Mouse (Mus musculus) embryonic facial prominence, embryonic 15.5 days (tissue): ENCODE results near the gene Acaca. TPM values are rescaled to one million over a fixed set of nuclear protein-coding genes. Genes with fewer than 3 reads are reported as not detected.
"Not testable (repeated sequence)": the region's sequence is repeated elsewhere in the genome, so short reads cannot be mapped to it uniquely, and the experiment has no call there.

Experiments used
- ATAC-seq: fragments of 200-750 bp; cut with Nextera tagmentation; 2 replicates; pipeline ENCODE4 v1.8.0; 2017; ENCODE audit warnings: low read depth, moderate TSS enrichment; ENCODE audit not compliant: insufficient number of reproducible peaks, low FRiP score, low TSS enrichment
- H3K27ac ChIP-seq: fragments of 300-500 bp; sonication (generic); replicated peaks from 2 replicates; pipeline ENCODE4 v1.5.1; 2015; ENCODE audit warnings: mild to moderate bottlenecking, inconsistent platforms
- H3K27me3 ChIP-seq: fragments of 300-500 bp; sonication (generic); 2 replicates; pipeline ENCODE4 v1.6.1; 2015; ENCODE audit warnings: inconsistent platforms
- H3K36me3 ChIP-seq: fragments of 300-500 bp; sonication (generic); 2 replicates; pipeline ENCODE4 v1.6.1; 2015; ENCODE audit warnings: mild to moderate bottlenecking, inconsistent platforms
- H3K4me1 ChIP-seq: fragments of 300-500 bp; sonication (generic); 2 replicates; pipeline ENCODE4 v1.6.1; 2015; ENCODE audit warnings: inconsistent platforms
- H3K4me2 ChIP-seq: fragments of 300-500 bp; sonication (generic); replicated peaks from 2 replicates; pipeline ENCODE4 v1.6.1; 2015; ENCODE audit warnings: mild to moderate bottlenecking, inconsistent platforms
- H3K4me3 ChIP-seq: fragments of 300-500 bp; sonication (generic); replicated peaks from 2 replicates; pipeline ENCODE4 v1.5.1; 2015; ENCODE audit warnings: mild to moderate bottlenecking, inconsistent platforms
- H3K9ac ChIP-seq: fragments of 300-500 bp; sonication (generic); 2 replicates; pipeline ENCODE4 v1.6.1; 2015; ENCODE audit warnings: inconsistent platforms
- H3K9me3 ChIP-seq: fragments of 300-500 bp; sonication (generic); replicated peaks from 2 replicates; pipeline ENCODE4 v1.6.1; 2016; ENCODE audit warnings: inconsistent platforms
- WGBS: fragments of 180-500 bp; shearing (Covaris S2); methylation state at CpG from one replicate; pipeline ENCODE4 v1.1.7; 2015; 5-methylcytosine and 5-hydroxymethylcytosine counted together
- polyA plus RNA-seq: library from polyadenylated mRNA; unstranded; fragments of >200 nt; fragmentation: Nextera tagmentation; extraction: Ambion mirVana; gene quantifications from 2 replicates; pipeline ENCODE4 v1.2.1, GENCODE M21; 2015

The Acaca gene
- polyA plus RNA-seq, 1 experiment from 2014 or later, result 12.3 TPM

DNA sequence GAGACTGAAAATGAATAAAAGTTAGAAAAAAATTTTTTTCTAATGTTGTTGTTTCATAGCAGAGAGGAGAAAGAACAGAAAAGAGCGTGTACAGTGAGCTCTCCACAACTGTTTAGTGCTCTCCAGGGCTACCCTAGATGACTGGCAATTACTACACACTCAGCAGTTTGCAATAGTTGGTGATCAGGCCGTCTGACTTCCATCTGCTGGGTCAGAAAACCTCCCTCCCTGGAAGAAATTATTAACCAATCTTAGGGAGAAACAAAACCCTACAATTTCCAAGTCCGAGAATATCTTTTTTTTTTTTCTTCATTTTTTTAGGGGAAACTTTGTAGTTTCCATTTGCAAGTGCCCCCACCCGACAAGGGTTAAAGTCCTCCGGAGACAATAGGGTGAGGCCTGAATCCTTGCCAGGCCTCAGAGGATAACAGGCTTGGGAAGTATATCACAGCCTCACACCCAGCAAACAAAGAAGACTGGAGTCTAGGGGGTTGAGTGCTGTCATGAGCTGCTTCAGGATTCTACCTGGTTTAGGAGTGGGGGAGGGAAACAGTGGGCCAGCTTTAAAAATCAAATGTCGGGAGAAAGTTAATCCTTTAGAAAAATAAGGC, 233.3 kb downstream of the Acaca start:
- WGBS, result 58% methylated on average over 6 of the region's 6 CpGs
- no peak overlapping the region for H3K4me2 ChIP-seq

DNA sequence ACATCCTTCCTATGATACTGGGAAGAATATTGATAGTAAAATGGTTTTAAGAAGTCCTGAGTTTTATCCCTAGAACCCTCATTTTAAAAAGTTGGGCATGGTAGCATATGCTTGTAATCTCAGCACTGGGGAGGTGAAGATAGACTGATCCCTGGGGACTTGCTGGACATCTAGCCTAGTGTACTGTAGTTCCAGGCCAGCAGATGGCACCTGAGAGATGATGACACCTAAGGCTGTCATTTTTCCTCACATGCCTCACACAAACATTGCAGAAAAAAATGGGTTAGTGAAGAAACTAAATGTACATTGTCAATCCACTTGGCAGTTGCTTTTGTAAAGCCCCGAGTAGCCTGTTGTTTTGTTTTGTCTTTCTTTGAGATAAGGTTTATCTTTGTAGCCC, 235.8 kb downstream of the Acaca start:
- Histone ChIP-seq H3K4me1 (no peaks in the 10 kb centered on the region), H3K9ac (no peak overlapping the region), H3K27ac (no peak overlapping the region), H3K36me3 (0 out of 2 replicates have a peak, but pooled peaks cover 5% of the 10 kb centered on the region), H3K27me3 (no peaks in the 10 kb centered on the region), H3K4me2 (no peak overlapping the region), H3K9me3 (no peaks in the 10 kb centered on the region), H3K4me3 (no peak overlapping the region)
- ATAC-seq, result no peak
- 86% methylated on average over 1 of the region's 1 CpGs for WGBS

More for the DNA sequence above, 233.3 kb downstream of the Acaca start:
- no peak for ATAC-seq
- Histone ChIP-seq H3K27me3 (no peaks in the 10 kb centered on the region), H3K4me3 (no peak overlapping the region), H3K36me3 (0 out of 2 replicates have a peak, but pooled peaks cover 5% of the 10 kb centered on the region), H3K27ac (0 out of 2 replicates have a peak overlapping the region, but pooled peaks have one; percentile 34), H3K9me3 (no peaks in the 10 kb centered on the region), H3K4me1 (no peaks in the 10 kb centered on the region), H3K9ac (no peak overlapping the region)

DNA sequence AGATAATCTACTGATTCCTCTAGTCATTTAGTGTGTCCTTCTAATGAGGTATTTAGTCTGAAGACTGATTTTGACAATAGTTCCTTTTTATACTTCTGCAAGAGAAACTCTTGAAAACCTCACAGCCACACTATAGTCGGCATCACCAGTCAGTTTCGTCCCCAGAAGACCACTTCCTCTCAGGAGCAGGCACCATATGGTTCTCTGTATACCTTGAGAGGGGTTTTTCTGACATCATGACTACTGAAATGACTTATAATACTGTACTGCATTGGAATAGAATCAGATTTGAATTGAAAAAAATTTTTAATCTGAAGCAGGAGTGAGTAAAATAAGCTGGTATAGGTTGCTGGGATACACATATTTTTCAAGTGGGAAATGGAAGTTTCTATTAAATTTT, 239.4 kb downstream of the Acaca start:
- WGBS, result 59% methylated on average over 2 of the region's 2 CpGs
- H3K4me2 ChIP-seq, result no peak overlapping the region
- no peaks in the 10 kb centered on the region for H3K4me1 ChIP-seq
- ATAC-seq, result no peak
- no peaks in the 10 kb centered on the region for H3K27me3 ChIP-seq
- peaks cover 21% of the 10 kb centered on the region; the same call in 1 of the 2 replicates for H3K36me3 ChIP-seq
- no peak overlapping the region for H3K27ac ChIP-seq
- H3K9me3 ChIP-seq, result no peaks in the 10 kb centered on the region
- H3K9ac ChIP-seq, result no peak overlapping the region
- H3K4me3 ChIP-seq, result no peak overlapping the region

- Histone ChIP-seq H3K9ac (no peak overlapping the region), H3K4me2 (no peak overlapping the region), H3K27me3 (no peaks in the 10 kb centered on the region), H3K27ac (no peak overlapping the region), H3K4me1 (no peaks in the 10 kb centered on the region), H3K4me3 (no peak overlapping the region), H3K9me3 (no peaks in the 10 kb centered on the region), H3K36me3 (peaks cover 18% of the 10 kb centered on the region; the same call in 1 of the 2 replicates)
- no peak for ATAC-seq
- WGBS, result 92% methylated on average over 4 of the region's 4 CpGs
Measured at GRCm38 (mm10) chr11:84373122-84373521, 243.7 kb downstream of the Acaca start.

GRCm38 (mm10) chr11:84375951-84376496, 246.6 kb downstream of the Acaca start:
- no peak overlapping the region for H3K4me3 ChIP-seq
- no peak overlapping the region for H3K9ac ChIP-seq
- no peaks in the 10 kb centered on the region for H3K27me3 ChIP-seq
- no peaks in the 10 kb centered on the region for H3K9me3 ChIP-seq
- peaks cover 18% of the 10 kb centered on the region; the same call in 1 of the 2 replicates for H3K36me3 ChIP-seq
- no peaks in the 10 kb centered on the region for H3K4me1 ChIP-seq
- H3K4me2 ChIP-seq, result no peak overlapping the region
- 43% methylated on average over 3 of the region's 3 CpGs for WGBS
- no peak for ATAC-seq
- H3K27ac ChIP-seq, result no peak overlapping the region

GRCm38 (mm10) chr11:84376510-84377365, 247.3 kb downstream of the Acaca start:
- no peak for ATAC-seq
- Histone ChIP-seq H3K4me1 (no peaks in the 10 kb centered on the region), H3K4me3 (no peak overlapping the region), H3K9me3 (no peaks in the 10 kb centered on the region), H3K9ac (no peak overlapping the region), H3K36me3 (peaks cover 18% of the 10 kb centered on the region; the same call in 1 of the 2 replicates), H3K27me3 (no peaks in the 10 kb centered on the region), H3K4me2 (no peak overlapping the region), H3K27ac (no peak overlapping the region)
- WGBS, result 81% methylated on average over 13 of the region's 13 CpGs

GRCm38 (mm10) chr11:84382450-84382849, 253.0 kb downstream of the Acaca start:
- no peaks in the 10 kb centered on the region for H3K27me3 ChIP-seq
- no peaks in the 10 kb centered on the region for H3K9me3 ChIP-seq
- H3K4me1 ChIP-seq, result no peaks in the 10 kb centered on the region
- 85% methylated on average over 13 of the region's 13 CpGs for WGBS
- no peak overlapping the region for H3K4me2 ChIP-seq
- no peak overlapping the region for H3K4me3 ChIP-seq
- H3K36me3 ChIP-seq, result peaks cover 15% of the 10 kb centered on the region
- ATAC-seq, result no peak
- H3K9ac ChIP-seq, result no peak overlapping the region
- no peak overlapping the region for H3K27ac ChIP-seq

GRCm38 (mm10) chr11:84383891-84384290, 254.4 kb downstream of the Acaca start:
- ATAC-seq, result no peak
- H3K27ac ChIP-seq, result no peak overlapping the region
- H3K4me3 ChIP-seq, result no peak overlapping the region
- H3K9me3 ChIP-seq, result no peaks in the 10 kb centered on the region
- no peaks in the 10 kb centered on the region for H3K4me1 ChIP-seq
- no peak overlapping the region for H3K9ac ChIP-seq
- H3K36me3 ChIP-seq, result peaks cover 15% of the 10 kb centered on the region
- H3K4me2 ChIP-seq, result no peak overlapping the region
- 80% methylated on average over 6 of the region's 6 CpGs for WGBS
- no peaks in the 10 kb centered on the region for H3K27me3 ChIP-seq

DNA sequence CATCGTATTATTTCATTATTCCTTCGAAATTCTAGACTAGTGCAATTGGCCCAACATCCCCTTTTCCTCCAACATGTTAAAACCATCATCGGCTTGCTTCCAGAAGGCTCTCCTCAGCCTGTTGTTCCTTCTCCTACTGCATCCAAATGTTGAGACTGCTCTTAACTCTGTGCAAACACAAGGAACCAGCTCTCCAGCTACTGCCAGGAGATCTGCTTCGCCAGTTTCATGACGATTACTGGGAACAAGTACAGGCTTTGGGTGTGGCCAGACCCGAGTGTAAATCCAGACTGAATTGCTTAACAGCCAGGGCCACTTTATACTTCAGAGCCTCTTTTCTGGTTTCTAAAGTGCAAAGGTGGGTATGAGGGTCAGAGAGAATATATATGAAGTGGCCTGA, 259.9 kb downstream of the Acaca start:
- Histone ChIP-seq H3K36me3 (peaks cover 31% of the 10 kb centered on the region; the same call in 1 of the 2 replicates), H3K27me3 (no peaks in the 10 kb centered on the region), H3K9me3 (no peaks in the 10 kb centered on the region), H3K27ac (no peak overlapping the region), H3K4me2 (no peak overlapping the region), H3K9ac (no peak overlapping the region), H3K4me1 (no peaks in the 10 kb centered on the region), H3K4me3 (no peak overlapping the region)
- no peak for ATAC-seq
- 62% methylated on average over 6 of the region's 6 CpGs for WGBS

GRCm38 (mm10) chr11:84391126-84391525, 261.7 kb downstream of the Acaca start:
- H3K9me3 ChIP-seq, result no peaks in the 10 kb centered on the region
- WGBS, result 87% methylated on average over 8 of the region's 8 CpGs
- no peaks in the 10 kb centered on the region for H3K27me3 ChIP-seq
- no peak overlapping the region for H3K27ac ChIP-seq
- H3K4me2 ChIP-seq, result no peak overlapping the region
- H3K4me3 ChIP-seq, result no peak overlapping the region
- peaks cover 22% of the 10 kb centered on the region; the same call in 1 of the 2 replicates for H3K36me3 ChIP-seq
- no peak overlapping the region for H3K9ac ChIP-seq
- ATAC-seq, result no peak
- H3K4me1 ChIP-seq, result no peaks in the 10 kb centered on the region

GRCm38 (mm10) chr11:84392066-84392465, 262.6 kb downstream of the Acaca start:
- H3K27ac ChIP-seq, H3K27me3 ChIP-seq, H3K9ac ChIP-seq, H3K4me3 ChIP-seq, H3K4me1 ChIP-seq, H3K9me3 ChIP-seq, H3K4me2 ChIP-seq, ATAC-seq: not testable (repeated sequence)
- WGBS, result 84% methylated on average over 7 of the region's 7 CpGs
- peaks cover 24% of the 10 kb centered on the region; the same call in 1 of the 2 replicates for H3K36me3 ChIP-seq
